Mouse (Mus musculus): ENCODE measurements around the gene Olfr1141.

- TF ChIP-seq CTCF (IDR thresholded peaks at IDR 0.05; ENCODE audit: control insufficient read depth, insufficient read depth, insufficient read length): no peak
- TF ChIP-seq MAX (IDR thresholded peaks at IDR 0.05): no peak
- TF ChIP-seq USF1 (IDR thresholded peaks at IDR 0.05; ENCODE audit: low read depth): no peak
- no peak for TF ChIP-seq FOSL1 (IDR thresholded peaks at IDR 0.05; ENCODE audit: insufficient read depth, low read length, poor library complexity, severe bottlenecking)
- no peak for TF ChIP-seq CEBPB (IDR thresholded peaks at IDR 0.05; ENCODE audit: low read depth)
- no peak for TF ChIP-seq MYOG (IDR thresholded peaks at IDR 0.05; ENCODE audit: control insufficient read depth, extremely low read depth, insufficient read length)
These were observed at the start of gene Olfr1141 for GRCm38 (mm10) chr2:87753891-87754290.
